Mouse (Mus musculus) stomach, postnatal 0 days (tissue): ENCODE measurements around the gene Aff4. TPM values are rescaled to one million over a fixed set of nuclear protein-coding genes. Genes with fewer than 3 reads are reported as not detected.

Source experiments
- ATAC-seq: fragments of 200-750 bp; cut with Nextera tagmentation; 2 replicates; pipeline ENCODE4 v1.8.0; 2017; ENCODE audit not compliant: low FRiP score, low TSS enrichment
- DNase-seq: peaks from one replicate; pipeline ENCODE4 v3.0.0-alpha.2; 2016; ENCODE audit warnings: low spot score
- H3K27ac ChIP-seq: fragments of 300-500 bp; sonication (generic); replicated peaks from 2 replicates; pipeline ENCODE4 v1.5.1; 2014; ENCODE audit warnings: mild to moderate bottlenecking, control low read depth
- H3K27me3 ChIP-seq: fragments of 300-500 bp; sonication (generic); 2 replicates; pipeline ENCODE4 v1.6.1; 2014; ENCODE audit warnings: low read length; ENCODE audit not compliant: control insufficient read depth, insufficient read depth
- H3K36me3 ChIP-seq: fragments of 300-500 bp; sonication (generic); 2 replicates; pipeline ENCODE4 v1.6.1; 2014; ENCODE audit warnings: low read length, mixed read lengths; ENCODE audit not compliant: control insufficient read depth, insufficient read depth
- H3K4me1 ChIP-seq: fragments of 300-500 bp; sonication (generic); replicated peaks from 2 replicates; pipeline ENCODE4 v1.6.1; 2014; ENCODE audit warnings: antibody characterized with exemption; ENCODE audit not compliant: control insufficient read depth, insufficient read depth
- H3K4me2 ChIP-seq: fragments of 300-500 bp; sonication (generic); replicated peaks from 2 replicates; pipeline ENCODE4 v1.6.1; 2014; ENCODE audit warnings: low read depth, mild to moderate bottlenecking, control low read depth, moderate library complexity
- H3K4me3 ChIP-seq: fragments of 300-500 bp; sonication (generic); 2 replicates; pipeline ENCODE4 v1.5.1; 2014; ENCODE audit warnings: low read depth, low read length, control low read depth
- H3K9ac ChIP-seq: fragments of 300-500 bp; sonication (generic); 2 replicates; pipeline ENCODE4 v1.6.1; 2014; ENCODE audit warnings: mild to moderate bottlenecking, low read length, control low read depth, mixed read lengths
- H3K9me3 ChIP-seq: fragments of 300-500 bp; sonication (generic); 2 replicates; pipeline ENCODE4 v1.6.1; 2016; ENCODE audit warnings: low read length; ENCODE audit not compliant: control insufficient read depth
- CTCF ChIP-seq: IDR thresholded peaks from 2 replicates; pipeline ENCODE4 v1.5.1; 2016; ENCODE audit warnings: antibody characterized with exemption, low read depth, mild to moderate bottlenecking, moderate library complexity
- EP300 ChIP-seq: optimal IDR thresholded peaks from 2 replicates; pipeline ENCODE3; 2016; ENCODE audit warnings: antibody characterized with exemption
- WGBS: fragments of 180-500 bp; shearing (Covaris S2); extraction: QIAGEN DNeasy Blood & Tissue Kit; methylation state at CpG from one replicate; pipeline ENCODE4 v1.1.7; 2014; 5-methylcytosine and 5-hydroxymethylcytosine counted together
- polyA plus RNA-seq: library from polyadenylated mRNA; unstranded; fragments of >200 nt; fragmentation: Nextera tagmentation; extraction: Ambion mirVana; gene quantifications from 2 replicates; pipeline ENCODE4 v1.2.1, GENCODE M21; 2015

Aff4 gene
- polyA plus RNA-seq, 1 experiment from 2014 or later: 28.5 TPM

- ATAC-seq (no peak), DNase-seq (no peak)
- H3K27ac ChIP-seq: no peak overlapping the region
- no peak overlapping the region for H3K4me2 ChIP-seq
- TF ChIP-seq EP300 (no peak), CTCF (no peak)
- 89% methylated on average over 3 of the region's 3 CpGs for WGBS
- H3K27me3 ChIP-seq: no peaks in the 10 kb centered on the region
- H3K4me3 ChIP-seq: no peak overlapping the region
- no peaks in the 10 kb centered on the region for H3K36me3 ChIP-seq
- H3K9me3 ChIP-seq: no peaks in the 10 kb centered on the region
- H3K9ac ChIP-seq: no peak overlapping the region
- H3K4me1 ChIP-seq: no peaks in the 10 kb centered on the region; the same call in 1 of the 2 replicates
Observed at GRCm38 (mm10) chr11:53427993-53428715, 77.5 kb downstream of the Aff4 start.

GRCm38 (mm10) chr11:53428716-53429057, 78.1 kb downstream of the Aff4 start:
- H3K4me2 ChIP-seq: no peak overlapping the region
- ATAC-seq (no peak), DNase-seq (no peak)
- H3K27ac ChIP-seq: no peak overlapping the region
- H3K27me3 ChIP-seq: no peaks in the 10 kb centered on the region
- WGBS: 98% methylated on average over 5 of the region's 5 CpGs
- H3K9ac ChIP-seq: no peak overlapping the region
- no peaks in the 10 kb centered on the region; the same call in 1 of the 2 replicates for H3K4me1 ChIP-seq
- H3K36me3 ChIP-seq: no peaks in the 10 kb centered on the region
- H3K9me3 ChIP-seq: no peaks in the 10 kb centered on the region
- TF ChIP-seq EP300 (no peak), CTCF (no peak)
- no peak overlapping the region for H3K4me3 ChIP-seq

DNA sequence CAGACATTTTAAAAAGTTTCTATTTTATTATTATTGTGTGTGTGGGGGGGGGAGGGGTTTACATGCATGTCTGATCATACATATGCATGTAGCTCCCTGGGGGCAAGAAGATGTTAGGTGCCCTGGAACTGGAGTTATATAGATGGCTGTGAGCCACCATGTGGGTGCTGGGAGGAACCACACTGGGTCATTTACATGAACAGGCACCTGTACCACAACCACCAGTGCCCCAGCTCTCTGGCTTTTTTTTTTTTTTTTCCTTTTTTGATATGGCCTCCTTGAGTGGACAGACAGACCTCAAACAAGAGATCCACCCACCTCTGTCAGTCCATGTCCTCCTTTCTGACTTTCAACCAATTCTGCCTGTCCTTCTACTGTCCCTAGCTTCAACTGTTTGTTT, 78.5 kb downstream of the Aff4 start:
- Histone ChIP-seq H3K9ac (no peak overlapping the region), H3K4me2 (peak overlapping the region; percentile 88; the same call in 1 of the 2 replicates), H3K27ac (no peak overlapping the region), H3K36me3 (no peaks in the 10 kb centered on the region), H3K9me3 (no peaks in the 10 kb centered on the region), H3K4me3 (no peak overlapping the region), H3K4me1 (no peaks in the 10 kb centered on the region; the same call in 1 of the 2 replicates), H3K27me3 (no peaks in the 10 kb centered on the region)
- DNase-seq (no peak), ATAC-seq (no peak)
- TF ChIP-seq CTCF (no peak), EP300 (no peak)

- H3K36me3 ChIP-seq: no peaks in the 10 kb centered on the region
- WGBS: under 1% methylated on average over 34 of the region's 34 CpGs
Observed at GRCm38 (mm10) chr11:53430300-53430669, 79.7 kb downstream of the Aff4 start.

DNA sequence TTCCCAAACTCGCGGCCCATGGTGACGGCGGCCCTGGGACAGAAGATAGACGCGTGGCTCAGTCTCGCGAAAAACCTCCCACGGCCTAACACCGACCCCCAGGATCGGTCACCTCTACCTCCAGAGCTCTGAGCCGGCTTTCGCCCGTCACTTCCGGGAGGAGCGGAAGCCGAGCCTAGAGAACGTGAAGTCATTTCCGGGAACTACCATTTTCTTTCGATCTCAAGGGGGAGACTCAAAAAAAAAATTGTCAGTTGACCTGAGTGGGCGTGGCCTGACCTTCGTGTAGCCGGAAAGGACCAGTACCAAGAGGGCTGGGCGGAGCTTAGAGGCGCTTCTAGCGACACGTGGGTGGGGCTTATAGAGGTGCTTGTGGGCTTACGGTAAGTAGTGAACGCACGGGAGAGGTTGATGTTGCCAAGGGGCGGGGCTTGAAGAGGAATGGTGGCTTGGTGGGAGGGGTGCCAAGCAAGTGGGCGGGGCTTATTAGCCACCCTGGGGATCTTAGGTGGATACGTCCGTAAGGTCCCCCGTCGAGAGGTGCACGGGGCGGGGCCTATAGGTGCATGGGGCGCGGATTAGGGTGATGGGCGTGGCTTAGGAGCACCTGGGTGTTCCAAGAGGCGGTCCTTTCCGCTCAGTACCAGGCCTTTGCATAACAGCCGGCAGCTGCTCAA, 80.2 kb downstream of the Aff4 start, which contains the start of the genes Uqcrq and Gdf9:
Uqcrq (minus strand) TSS at position 162 of the 677 bp plus-strand sequence.
Gdf9 (plus strand) TSS at position 354 of the 677 bp plus-strand sequence.
- no peak for TF ChIP-seq CTCF
- peak; percentile 69 for TF ChIP-seq EP300
- H3K4me3 ChIP-seq: peak within 1 kb of the TSS; percentile 80

More at GRCm38 (mm10) chr11:53430300-53430669, 79.7 kb downstream of the Aff4 start:
- Histone ChIP-seq H3K9ac (peak overlapping the region; percentile 87), H3K9me3 (no peaks in the 10 kb centered on the region), H3K4me2 (peak overlapping the region; percentile 88), H3K27me3 (no peaks in the 10 kb centered on the region), H3K4me3 (peak overlapping the region; percentile 80), H3K27ac (peak overlapping the region; percentile 90), H3K4me1 (no peaks in the 10 kb centered on the region; the same call in 1 of the 2 replicates)
- no peak for TF ChIP-seq CTCF
- no peak for TF ChIP-seq EP300
- no peak for DNase-seq
- peak; percentile 42 for ATAC-seq

More for the DNA sequence above, 80.2 kb downstream of the Aff4 start, which contains the start of the genes Uqcrq and Gdf9:
- no peaks in the 10 kb centered on the region for H3K36me3 ChIP-seq
- peak within 1 kb of the TSS; percentile 87 for H3K9ac ChIP-seq
- H3K27ac ChIP-seq: peak within 1 kb of the TSS; percentile 90
- H3K4me2 ChIP-seq: peak within 1 kb of the TSS; percentile 88
- no peaks in the 10 kb centered on the region; the same call in 1 of the 2 replicates for H3K4me1 ChIP-seq
- H3K9me3 ChIP-seq: no peaks in the 10 kb centered on the region
- no peaks in the 10 kb centered on the region for H3K27me3 ChIP-seq
- ATAC-seq: peak; percentile 94
- DNase-seq: peak; percentile 100
- WGBS: under 1% methylated on average over 44 of the region's 44 CpGs
